Mouse (Mus musculus) embryonic stem cell, embryonic (primary cell): Measurements from ENCODE around the gene Slc19a2.
"Not testable (repeated sequence)": the region's sequence is repeated elsewhere in the genome, so short reads cannot be mapped to it uniquely, and the experiment has no call there.

Experiments
- CTCF ChIA-PET, 4 experiments: fragments of 300-600 bp in 2 of 4; fragments of 350-600 bp in 2 of 4; sonication (Branson Sonifier 250); formaldehyde crosslinking; loops; one replicate each; lab custom pipeline; 2022; ENCODE audit warnings: inconsistent platforms in 2 of 4; lab: Charles Lee
- POLR2A ChIA-PET, 4 experiments: fragments of 300-600 bp in 2 of 4; fragments of 350-600 bp in 2 of 4; sonication (Branson Sonifier 250); formaldehyde crosslinking; loops; one replicate each; lab custom pipeline; 2022; ENCODE audit warnings: antibody characterized with exemption in 4 of 4, inconsistent platforms in 1 of 4; lab: Charles Lee

Slc19a2 gene

DNA sequence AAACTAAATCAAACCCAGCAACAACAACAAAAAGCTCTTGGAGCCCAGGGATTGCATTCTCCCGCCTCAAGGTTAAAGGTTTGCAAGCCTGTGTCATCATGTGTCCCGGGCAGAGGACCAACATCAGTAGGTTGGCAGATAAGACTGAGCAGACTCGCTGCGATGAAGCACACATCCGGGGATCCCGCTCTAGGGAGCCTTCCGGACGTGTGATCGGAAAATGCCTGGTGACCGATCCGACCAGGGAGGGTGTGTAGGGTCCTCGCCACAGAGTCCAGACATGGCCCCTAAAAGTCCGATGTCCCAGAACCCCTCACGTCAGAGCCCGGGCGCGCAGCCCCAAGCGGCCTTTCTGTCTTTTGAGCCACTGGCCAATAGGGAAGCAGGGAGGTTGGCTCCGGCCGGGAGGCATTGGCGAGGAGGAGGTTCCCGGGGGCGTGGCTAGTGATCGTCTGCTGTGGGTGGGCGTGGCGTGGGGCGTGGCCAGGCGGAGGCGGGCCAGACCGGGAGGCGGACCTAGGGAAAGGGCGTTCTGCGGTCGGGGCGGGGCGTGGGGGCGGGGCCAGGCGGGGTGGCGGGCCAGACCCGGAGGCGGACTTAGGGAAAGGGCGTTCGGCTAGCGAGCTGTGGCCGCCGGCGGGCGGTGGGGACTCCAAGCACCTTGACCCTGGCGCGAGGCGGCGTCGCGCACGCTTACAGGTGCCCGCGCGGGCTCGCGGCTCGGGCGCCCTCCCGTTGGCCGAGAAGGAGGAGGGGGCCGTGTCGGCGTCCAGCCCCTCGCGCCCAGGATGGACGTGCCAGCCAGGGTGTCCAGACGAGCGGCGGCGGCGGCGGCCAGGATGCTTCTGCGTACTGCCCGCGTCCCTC lies at the start of gene Slc19a2:
Gene Slc19a2, plus strand, starts transcription at position 582 of the 867 bp plus-strand sequence.
- ChIA-PET CTCF (interaction anchor here in 2 of 4 experiments (0.6 to 1.1 kb wide), 5 partner anchors 9 to 875 kb away, joined by 3 to 4 read pairs (median 3); no protein-coding TSS in a partner anchor), POLR2A (interaction anchor here in 3 of 4 experiments (0.5 to 3.2 kb wide), 25 partner anchors 9 to 337 kb away, joined by 3 to 17 read pairs (median 3); partner anchors contain the start of genes Blzf1 (in 2 of the 3), Ccdc181 (in 2 of the 3), BC055324 (in 1 of the 3) and Mettl18 (in 1 of the 3))

DNA sequence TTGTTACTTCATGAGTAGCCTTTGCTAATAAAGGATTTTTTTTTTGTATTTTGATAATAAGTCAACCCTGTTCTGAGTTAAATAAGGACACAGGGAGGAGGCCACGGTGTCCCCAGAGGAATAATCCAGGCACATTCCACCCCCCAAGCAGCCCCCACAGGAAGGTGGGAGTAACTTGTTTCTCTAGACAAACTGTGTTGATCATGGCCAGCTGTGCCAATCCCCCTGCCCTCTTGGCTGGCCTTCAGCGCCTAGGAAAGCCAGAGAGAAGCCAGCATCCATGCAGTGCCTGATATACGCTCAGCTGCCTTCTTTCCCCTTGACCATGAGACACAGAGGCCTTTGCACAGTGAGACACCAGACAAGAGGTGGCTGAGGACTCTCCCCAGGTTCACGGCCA lies 49.3 kb upstream of the Slc19a2 start:
- POLR2A ChIA-PET: no interaction called here
- CTCF ChIA-PET: no interaction called here

DNA sequence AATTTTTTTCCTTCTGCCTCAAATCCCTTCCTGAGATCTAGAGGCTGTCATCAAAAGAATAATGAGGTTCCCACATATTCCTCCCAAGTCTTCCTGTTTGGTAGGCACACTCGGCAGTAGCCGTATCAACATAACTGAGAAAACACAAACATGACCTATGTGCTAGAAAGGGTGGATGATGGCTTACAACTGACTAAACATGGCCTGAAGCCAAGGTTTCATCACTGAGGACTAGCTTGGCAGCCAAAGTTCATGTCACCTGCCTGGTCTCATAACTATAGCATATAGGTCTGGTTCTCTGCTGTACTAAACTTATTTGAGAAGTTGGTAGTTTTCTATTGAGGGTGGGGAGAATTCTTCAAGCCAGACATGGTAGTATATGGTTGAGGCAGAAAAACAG lies 40.4 kb upstream of the Slc19a2 start:
- ChIA-PET POLR2A (no interaction called here), CTCF (no interaction called here)

DNA sequence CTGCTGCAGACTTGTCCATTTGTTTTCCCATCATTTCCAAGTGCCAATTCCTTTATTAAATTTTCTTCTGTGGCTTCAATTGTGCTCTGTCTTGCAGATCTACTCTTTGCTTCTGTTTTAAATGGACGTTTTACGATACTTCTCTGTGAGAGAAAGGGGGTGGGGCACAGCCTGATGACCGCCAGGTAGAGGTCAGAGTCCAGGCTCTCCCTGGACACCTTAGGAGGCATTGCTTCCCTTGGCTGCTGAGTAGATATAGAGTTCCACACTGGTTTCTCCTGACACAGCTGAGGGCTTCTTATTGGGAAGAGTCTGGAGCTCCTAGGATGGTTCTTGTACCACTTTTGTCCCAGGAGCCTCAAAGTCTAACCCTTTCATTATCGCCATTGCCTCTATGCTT lies 37.9 kb upstream of the Slc19a2 start:
- CTCF ChIA-PET: no interaction called here
- POLR2A ChIA-PET: no interaction called here

DNA sequence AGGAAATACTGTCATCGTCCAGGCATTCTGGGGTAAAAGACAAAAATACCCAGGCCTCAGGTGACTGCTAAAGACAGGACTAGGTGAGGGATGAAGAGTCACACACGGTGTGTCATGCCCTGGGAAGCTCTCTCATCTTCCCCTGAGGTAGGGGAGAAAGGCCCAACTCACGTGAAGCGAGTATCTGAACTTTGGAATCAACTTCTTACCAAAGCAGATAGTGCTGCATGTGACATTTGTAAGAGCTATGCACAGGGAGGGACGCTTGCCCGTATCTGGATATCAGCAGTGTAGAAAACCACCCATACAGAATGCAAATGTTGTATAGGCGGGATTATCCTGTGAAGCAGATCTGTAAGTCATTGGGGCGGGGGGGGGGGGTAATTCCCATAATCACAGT lies 36.2 kb upstream of the Slc19a2 start:
- CTCF ChIA-PET: no interaction called here
- POLR2A ChIA-PET: interaction anchor here in 1 of 4 experiments (0.7 kb wide), 1 partner anchor 34 kb away, joined by 13 read pairs; no protein-coding TSS in a partner anchor

DNA sequence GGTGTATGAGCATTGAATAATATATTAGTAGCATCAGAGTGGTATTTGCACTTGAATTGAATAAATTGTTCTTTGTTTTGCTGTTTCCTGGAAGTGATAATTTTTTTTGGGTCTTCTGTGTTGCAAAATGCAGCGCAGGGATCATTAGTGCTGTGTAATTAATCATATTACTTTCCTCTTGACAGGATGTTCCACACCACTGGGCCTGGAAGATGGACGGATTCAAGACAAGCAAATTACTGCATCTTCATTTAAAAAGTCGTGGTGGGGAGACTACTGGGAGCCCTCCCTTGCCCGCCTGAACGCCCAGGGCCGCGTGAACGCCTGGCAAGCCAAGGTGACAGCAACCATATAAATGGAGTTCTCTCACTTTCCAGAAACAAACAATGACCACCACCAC lies 34.7 kb upstream of the Slc19a2 start:
- POLR2A ChIA-PET: no interaction called here
- CTCF ChIA-PET: no interaction called here

DNA sequence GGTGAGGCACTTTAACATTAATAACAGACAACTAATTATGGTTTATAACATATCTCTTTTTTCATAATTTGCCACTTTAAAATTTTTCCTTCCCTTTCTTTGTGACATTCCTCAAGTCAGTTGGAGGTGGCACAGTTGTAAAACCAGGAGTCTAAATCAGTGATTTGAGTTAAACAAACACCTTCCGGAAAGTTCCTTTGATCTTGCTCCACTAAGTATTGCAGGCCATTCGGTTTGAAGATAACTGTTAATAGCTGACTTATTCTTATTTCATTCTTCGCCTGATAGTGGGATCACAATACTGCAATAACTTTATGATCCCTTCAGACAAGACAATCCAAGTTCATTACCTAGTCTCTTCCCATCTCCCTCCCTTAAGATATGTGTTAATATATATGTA lies 33.7 kb upstream of the Slc19a2 start:
- CTCF ChIA-PET: no interaction called here

DNA sequence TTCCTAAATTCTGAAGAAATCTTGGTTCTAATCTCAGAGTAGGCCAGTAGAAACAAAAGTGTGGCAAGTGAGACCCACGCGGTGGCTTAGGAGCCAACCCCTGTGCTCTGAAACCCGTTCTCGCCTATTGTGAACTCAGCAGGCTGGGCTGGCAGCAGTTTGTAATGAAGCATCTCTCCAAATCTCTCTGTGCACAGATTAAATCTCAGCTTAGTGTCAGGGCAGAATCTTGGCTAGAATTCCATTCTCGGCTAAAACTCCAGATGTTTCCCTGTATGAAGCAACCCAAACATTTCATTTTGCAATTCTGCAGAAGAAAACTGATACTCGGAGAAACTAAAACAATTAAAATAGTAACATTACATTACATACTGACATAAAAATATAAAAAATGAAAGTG lies 33.3 kb upstream of the Slc19a2 start:
- ChIA-PET CTCF (no interaction called here), POLR2A (no interaction called here)

More for the DNA sequence above, 33.7 kb upstream of the Slc19a2 start:
- POLR2A ChIA-PET: no interaction called here

DNA sequence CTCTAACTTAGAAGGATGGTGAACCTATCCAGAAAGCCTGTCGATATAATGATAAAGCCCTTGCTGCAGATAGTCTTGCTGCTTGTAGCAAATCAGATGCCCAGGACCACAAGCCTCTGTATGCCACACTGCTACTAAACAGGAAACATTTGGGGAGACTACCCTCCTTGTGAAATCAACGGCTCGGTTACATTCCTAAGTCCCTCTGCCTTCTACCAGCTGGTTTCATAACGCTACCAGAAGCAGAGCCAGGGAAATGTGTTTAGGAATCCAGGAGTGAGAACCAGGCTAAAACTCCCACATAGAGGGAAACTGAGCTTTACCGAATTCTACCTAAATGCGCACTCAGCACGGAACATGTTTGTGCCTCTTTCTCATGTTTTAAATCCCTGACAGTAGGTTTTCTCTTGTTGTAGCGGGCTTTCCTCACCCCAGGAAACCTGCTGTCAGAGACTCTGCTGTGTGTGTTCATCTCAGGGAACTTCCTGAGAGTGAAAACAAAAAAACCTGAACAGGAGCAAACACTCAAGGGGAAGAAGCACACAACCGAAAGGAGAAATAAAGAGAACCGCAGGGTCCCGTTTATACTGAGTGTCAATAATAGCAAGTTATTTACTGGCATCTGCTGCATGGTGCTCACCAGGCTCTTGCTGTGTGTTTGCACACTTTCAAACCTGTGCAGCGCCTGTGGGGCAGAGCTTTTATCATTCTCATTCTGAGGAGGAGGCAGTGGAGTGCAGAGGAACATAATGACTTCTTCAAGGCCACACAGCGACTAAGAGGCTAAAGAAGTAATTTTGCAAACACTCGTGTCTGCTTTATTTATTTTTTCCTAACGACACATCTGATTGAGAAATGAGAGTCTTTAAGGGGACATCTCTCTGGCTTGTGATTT lies 30.8 kb upstream of the Slc19a2 start:
- ChIA-PET POLR2A (interaction anchor here in 1 of 4 experiments (0.7 kb wide), 1 partner anchor 26 kb away, joined by 7 read pairs; no protein-coding TSS in a partner anchor), CTCF (interaction anchor here in 2 of 4 experiments (0.5 to 0.6 kb wide), 3 partner anchors 80 to 902 kb away, joined by 3 to 4 read pairs (median 3); no protein-coding TSS in a partner anchor)

DNA sequence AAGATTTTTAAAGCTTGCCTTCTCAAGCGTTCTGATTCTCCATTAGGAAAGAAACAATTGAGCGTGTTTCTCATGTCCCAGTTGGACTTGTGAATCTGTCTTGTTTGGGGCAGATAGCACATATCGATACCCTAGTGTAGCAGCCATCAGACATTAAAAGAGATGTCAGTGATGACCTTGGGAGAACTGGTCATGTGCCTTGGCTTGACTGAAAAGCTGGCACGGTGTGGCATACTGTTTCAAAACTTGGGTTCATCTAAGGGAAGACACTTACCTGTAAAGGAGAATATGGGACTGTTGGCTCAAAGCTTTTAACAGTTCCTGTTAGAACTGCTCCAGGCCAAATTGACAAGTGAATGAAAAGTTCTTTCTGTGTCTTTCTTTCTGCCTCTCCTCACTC lies 28.6 kb upstream of the Slc19a2 start:
- ChIA-PET POLR2A (interaction anchor here in 1 of 4 experiments (1.0 kb wide), 1 partner anchor 18 kb away, joined by 5 read pairs; no protein-coding TSS in a partner anchor), CTCF (no interaction called here)

DNA sequence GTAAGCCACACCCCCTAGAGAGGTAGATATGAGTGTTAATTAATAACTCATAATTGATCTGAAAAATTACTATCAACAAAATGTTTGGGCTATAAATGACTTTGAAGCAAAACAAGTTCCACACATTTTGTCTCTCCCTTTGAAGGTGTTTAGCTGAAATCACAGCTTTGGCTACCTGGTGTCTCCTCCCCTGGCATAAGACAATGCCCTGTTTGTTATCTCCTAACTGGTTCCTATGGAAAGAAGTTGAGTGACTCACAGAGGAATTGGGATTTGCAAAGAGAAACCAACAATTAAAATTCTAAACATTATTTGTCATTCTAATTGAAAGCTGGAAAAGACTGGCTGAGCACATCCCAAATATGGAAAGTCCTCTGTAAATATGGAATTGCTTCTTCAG lies 25.8 kb upstream of the Slc19a2 start:
- CTCF ChIA-PET: no interaction called here
- POLR2A ChIA-PET: no interaction called here

DNA sequence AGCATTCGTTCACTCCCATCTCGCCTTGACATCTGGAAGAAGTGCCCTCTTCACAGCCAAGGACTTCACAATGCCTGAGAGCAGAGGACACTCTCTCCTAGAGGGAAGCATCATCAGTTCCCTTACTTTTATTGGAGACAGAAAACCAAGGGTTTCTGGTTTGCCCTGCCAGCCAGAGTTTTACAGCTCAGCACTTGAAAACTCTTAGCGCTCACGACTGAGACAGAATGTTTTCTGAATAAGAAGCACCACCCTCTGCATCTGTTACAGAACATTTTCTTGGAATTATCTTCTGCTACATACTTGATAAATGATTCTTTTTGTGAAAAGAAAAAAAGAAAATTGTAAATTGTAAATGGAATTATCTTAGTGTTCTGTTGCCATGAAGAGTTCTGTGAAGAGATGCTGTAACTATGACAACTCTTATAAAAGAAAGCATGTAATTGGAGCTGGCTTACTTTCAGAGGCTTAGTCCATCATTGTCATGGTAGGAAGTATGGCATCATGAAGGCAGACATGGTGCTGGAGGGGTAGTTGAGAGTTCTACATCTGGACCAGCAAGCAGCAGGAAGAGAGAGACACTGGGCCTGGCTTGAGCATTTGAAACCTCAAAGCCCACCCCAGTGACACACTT lies 16.8 kb upstream of the Slc19a2 start:
- CTCF ChIA-PET: interaction anchor here in 1 of 4 experiments (0.8 kb wide), 1 partner anchor 1813 kb away, joined by 3 read pairs; no protein-coding TSS in a partner anchor
- POLR2A ChIA-PET: not testable (repeated sequence)

DNA sequence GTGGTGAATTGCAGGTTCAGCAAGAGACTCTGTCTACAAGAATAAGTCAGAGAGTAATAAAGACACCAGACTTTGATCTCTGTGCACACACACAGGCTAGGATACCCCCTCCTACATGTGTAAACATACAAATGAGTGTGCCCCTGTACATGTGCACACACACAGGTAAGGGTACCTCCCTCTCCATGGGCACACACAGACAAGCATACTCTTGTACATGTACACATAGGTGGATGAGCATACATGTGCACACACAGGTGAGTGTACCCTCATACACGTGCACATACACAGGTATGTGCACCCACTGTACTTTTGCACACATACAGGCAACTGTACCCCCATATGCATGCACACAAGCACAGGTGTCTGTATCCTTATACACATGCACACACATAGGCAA lies 15.4 kb upstream of the Slc19a2 start:
- CTCF ChIA-PET: no interaction called here
- POLR2A ChIA-PET: no interaction called here

DNA sequence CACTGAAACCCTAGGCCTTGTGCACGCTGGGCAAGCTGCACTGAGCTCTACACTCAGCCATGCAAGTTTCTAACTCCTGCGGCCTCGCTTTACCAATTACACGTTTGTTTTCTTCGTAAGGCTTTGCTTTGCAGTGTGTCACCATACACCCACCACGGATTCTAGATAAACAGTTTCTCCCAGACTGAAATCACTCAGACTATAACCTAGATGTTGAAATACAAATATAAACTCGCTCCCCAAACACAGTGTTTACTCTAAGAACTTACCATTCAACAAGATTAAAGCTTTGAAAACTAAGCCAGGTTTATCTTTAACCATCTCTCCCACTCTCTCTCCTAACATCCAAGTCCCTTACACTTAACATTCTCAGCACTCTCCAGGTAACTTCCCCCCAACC lies 13.8 kb upstream of the Slc19a2 start:
- CTCF ChIA-PET: no interaction called here
- POLR2A ChIA-PET: no interaction called here

DNA sequence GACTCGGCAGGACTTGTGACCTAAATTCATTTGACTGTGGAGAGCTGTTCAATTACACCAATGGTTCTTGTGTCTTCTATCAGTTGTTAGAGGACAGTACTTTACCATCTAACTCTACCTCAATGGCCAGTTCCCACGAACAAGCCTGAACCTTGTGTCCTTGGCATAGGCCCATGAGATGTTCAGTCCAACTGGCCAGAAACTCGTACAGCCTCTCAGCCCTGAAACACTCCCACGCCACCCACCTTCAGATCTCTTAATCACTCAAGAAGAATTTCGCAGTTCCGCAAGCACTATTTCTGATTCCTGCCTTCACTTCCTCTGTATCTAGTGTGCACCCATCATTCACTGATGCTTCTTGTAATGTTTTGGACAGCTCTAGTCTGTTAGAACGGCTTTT lies 12.8 kb upstream of the Slc19a2 start:
- ChIA-PET CTCF (interaction anchor here in 1 of 4 experiments (0.6 kb wide), 1 partner anchor 714 kb away, joined by 3 read pairs; no protein-coding TSS in a partner anchor), POLR2A (interaction anchor here in 1 of 4 experiments (0.9 kb wide), 1 partner anchor 13 kb away, joined by 3 read pairs; the partner anchor contains the start of gene Slc19a2)

DNA sequence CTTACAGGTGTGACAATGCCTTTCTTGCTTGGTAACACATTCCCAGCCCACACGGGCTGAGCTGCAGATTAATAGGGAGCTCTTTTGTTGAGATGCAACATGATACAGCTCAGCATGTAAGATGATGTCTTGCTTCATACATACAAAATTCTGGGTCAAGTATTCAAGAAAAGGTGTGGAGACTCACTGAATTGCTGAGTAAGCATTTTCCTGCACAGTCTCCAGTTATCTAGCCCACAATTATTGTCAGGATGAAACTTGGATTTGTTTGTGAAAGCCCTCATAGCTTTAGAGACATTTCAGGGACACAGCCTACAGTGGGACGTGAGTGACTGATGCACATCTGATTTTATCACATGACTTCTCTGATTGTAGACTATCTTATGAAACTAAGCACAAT lies 7.4 kb upstream of the Slc19a2 start:
- ChIA-PET POLR2A (no interaction called here), CTCF (no interaction called here)

DNA sequence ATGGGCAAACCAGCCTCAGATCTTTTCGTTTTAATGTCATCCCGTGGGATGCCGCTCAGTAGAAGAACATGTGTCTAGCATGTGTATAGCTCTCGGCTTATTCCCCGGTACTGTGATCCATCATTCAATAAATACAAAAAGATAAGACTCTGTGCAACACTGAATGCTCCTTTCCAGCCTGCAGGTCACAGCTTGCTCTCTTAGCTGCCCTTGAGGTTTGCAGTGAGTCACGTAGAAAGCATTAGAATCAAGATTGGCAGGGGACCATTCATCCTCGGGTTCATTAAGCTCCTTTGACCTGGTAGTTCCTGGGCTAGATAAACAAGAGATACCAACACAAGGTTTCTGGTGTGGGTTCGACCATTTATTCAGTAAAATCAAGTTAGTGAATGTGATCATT lies 6.0 kb upstream of the Slc19a2 start:
- ChIA-PET CTCF (interaction anchor here in 1 of 4 experiments (1.1 kb wide), 1 partner anchor 74 kb away, joined by 4 read pairs; no protein-coding TSS in a partner anchor), POLR2A (no interaction called here)

DNA sequence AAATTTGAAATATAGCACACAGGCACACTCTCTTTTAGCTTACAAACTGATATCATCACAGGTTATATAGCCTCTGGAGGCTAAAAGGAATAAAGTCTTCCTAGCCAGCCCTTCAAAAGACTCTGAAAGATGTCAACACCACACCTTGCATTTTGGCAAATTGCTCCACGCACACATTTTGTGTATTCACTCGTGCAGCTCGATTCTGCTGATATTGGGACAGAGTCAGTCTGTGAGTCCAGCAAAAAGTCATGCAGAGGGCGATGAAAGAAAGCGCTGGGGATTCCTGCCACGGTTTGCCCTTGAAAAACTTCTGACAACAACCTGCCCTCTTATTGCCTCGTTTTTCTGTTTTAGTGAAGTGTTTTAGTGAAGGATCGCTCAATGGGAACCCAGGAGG lies 1.4 kb upstream of the Slc19a2 start:
- ChIA-PET CTCF (interaction anchor here in 1 of 4 experiments (1.1 kb wide), 1 partner anchor 876 kb away, joined by 3 read pairs; no protein-coding TSS in a partner anchor), POLR2A (interaction anchor here in 3 of 4 experiments (0.6 to 3.2 kb wide), 7 partner anchors 10 to 211 kb away, joined by 3 to 13 read pairs (median 4); partner anchors contain the start of genes Blzf1 (in 1 of the 3) and Ccdc181 (in 1 of the 3))
